Mouse (Mus musculus): Measurements from ENCODE around the gene Hamp2.

- no peak for TF ChIP-seq CTCF (IDR thresholded peaks at IDR 0.05; ENCODE audit: control insufficient read depth, insufficient read depth, insufficient read length)
- TF ChIP-seq MYOG (IDR thresholded peaks at IDR 0.05; ENCODE audit: control insufficient read depth, extremely low read depth, insufficient read length): no peak
- no peak for TF ChIP-seq USF1 (IDR thresholded peaks at IDR 0.05; ENCODE audit: low read depth)
- TF ChIP-seq MAX (IDR thresholded peaks at IDR 0.05): no peak
- no peak for TF ChIP-seq CEBPB (IDR thresholded peaks at IDR 0.05; ENCODE audit: low read depth)
- no peak for TF ChIP-seq MYOD1 (IDR thresholded peaks at IDR 0.05; ENCODE audit: control insufficient read depth, insufficient read length, low read depth)
- no peak for TF ChIP-seq FOSL1 (IDR thresholded peaks at IDR 0.05; ENCODE audit: insufficient read depth, low read length, poor library complexity, severe bottlenecking)
Observed at GRCm38 (mm10) chr7:30966657-30967056, 42.2 kb upstream of the Hamp2 start.
